Mouse (Mus musculus): ENCODE data around the gene Dlx5.
A peak's percentile ranks its signal among the peaks of the same experiment; 100 is the strongest.

Dlx5 gene

DNA sequence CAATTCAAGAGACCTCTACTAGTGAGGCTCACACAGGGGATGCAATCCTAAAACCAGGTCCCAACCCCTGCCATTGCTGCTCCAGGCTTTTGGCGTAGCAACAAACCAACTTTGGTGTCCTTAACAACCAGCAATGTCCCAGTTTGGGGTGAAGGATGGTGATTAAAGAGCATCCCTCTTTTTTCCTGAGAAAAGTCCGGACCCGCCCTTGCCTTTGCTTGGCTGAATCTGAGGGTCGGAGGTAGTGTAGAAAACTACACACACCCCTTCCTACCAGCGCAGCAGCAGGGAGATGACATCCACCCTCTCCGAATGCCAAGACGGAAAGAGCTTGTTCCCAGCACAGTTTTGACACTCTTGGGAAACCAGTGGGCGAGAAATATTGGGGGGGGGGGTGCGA lies 6.2 kb downstream of the Dlx5 start:
- DNase-seq (ENCODE audit: low read depth): no peak

DNA sequence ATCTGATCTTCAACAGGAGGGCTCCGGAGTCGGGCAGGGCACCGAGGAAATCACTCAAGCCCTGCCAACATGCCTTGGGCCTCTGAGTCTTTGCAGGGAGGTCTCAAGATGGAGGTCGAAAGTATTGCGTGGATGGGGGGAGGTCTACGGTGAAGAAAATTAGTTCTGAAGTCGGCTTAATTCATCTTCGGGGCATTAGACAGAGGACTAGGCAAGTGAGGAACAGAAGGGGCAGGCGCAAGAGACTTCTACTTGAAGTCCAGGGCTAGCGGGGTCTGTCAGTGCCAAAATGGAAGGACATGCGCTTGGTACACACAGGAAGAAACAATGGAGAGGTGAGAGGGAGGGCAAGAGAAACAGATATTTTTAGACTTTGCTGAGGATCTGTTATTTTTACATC lies 6.7 kb downstream of the Dlx5 start:
- no peak for DNase-seq (ENCODE audit: low read depth)

DNA sequence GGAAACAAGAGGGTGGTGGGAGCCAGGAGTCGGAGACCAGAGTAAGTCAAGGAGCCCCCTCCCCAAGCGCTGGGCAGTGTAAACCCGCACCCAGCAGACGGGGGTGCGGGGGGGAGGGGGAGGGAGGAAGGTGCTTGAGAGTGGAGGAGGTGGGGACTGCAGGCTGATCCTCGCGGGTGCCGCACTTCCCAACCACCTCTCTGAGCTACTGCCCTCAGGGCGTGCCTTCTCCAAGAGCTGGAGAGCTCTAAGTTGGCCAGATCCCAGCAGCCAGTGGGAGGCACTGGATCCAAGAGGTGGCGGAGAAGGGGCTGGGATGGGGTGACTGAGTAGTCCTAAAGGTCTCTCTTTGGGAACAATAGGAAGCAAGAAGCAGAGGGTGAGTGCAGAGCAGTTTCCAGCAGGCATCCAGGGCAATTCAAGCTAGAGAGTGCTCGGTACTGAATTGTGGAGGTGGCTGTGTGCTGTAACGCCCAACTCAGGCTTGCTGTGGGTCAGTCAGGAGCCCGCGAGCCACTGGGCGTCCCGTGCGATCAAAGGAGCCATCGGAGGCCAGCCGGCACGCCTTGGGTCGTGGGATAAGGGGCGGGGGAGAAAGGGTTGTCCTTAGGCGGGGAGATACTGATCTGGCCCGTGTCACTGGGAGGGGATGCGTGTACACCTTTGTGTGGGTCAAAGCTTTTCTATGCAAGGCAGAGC lies 7.7 kb downstream of the Dlx5 start:
- no peak for DNase-seq (ENCODE audit: low read depth)

DNA sequence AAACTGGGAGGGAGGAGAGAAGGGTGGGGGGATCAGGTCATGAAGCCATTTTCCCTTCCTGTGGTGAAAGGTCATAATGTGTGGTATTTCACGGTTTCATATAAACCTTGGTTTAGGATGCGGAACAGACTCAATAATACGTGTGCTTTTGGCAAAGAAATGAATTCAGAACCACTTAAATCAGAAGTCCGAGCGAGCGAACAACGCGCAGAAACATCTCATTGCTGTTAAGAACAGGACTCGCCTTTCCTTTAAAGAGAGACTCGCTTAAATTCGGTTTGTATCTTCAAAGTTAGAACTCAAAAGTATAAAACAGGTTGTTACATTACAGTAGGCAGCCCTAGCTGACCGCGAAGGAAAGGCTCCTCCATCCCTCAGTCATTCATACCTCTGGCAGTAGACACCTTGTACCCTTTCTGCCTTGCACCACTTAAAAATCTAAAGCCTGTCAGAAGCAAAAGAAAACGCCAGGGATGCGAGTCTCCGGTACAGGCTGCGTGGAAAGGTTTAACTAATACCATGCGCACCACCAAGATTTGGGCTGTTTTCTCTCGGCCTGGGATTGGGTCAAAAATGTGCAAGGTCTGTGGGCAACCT lies 8.3 kb downstream of the Dlx5 start:
- no peak for DNase-seq (ENCODE audit: low read depth)

DNA sequence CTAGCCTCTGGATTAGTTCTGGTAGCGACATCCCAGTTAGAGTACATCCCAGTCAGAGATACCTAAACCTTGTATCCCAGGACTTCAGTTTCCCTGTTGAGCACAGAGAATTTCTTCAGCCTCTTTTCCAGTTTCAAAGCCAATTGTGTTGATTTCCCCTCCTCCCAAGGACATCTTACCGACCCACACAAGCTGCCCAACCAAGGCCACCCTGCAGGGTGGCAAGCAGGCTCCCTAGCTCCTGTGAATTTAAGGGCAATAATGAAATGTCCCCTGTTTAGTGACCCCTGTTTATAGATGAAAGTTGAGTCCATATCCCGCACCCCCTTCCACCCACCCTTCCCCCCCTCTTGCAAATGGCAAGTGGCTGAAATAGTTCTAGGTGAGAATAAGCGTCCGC lies 9.0 kb downstream of the Dlx5 start:
- DNase-seq (ENCODE audit: low read depth): no peak

DNA sequence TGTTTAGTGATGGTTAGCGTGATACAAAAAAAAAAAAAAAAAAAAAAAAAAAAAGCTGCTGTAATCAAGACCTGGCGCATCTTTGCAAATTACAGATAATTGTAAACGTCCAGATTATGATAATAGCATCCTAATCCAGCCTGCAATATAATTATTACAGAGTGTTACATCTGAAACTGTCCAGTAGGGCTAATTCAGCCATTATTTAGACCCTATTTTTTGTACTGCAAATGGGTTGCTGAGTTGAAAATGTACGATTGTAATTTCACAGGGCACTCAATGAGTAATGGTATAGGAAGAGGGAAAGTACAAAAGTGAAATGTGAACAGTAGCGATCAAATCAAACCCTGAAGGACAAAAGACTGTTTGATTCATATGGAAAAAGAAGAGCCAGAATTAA lies 10.2 kb downstream of the Dlx5 start:
- no peak for DNase-seq (ENCODE audit: low read depth)

DNA sequence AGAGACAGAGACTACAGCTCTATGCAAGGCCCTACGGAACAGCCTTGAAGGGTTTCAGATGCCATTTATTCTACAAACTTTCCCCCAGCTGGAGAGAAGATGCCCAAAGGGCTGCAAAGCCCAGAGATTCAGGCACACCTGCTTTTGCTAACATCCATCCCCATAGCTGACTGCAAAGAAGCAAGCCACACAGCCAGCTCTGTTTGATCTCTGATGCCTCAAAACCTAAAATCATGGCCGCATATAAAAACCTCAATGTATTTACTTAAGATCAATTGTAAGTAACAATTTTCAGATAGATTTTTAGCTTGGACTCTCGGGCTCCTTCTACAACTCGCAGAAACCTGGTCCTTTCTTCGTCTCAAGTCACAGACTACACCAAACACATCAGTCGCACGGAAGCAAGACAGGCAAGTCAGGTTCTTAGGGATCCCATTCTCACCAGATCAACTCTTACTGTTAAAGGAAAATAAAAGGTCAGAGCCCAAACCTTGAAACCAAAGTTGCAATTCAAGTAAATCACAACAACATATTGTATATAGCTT lies 10.9 kb downstream of the Dlx5 start:
- DNase-seq (ENCODE audit: low read depth): no peak

DNA sequence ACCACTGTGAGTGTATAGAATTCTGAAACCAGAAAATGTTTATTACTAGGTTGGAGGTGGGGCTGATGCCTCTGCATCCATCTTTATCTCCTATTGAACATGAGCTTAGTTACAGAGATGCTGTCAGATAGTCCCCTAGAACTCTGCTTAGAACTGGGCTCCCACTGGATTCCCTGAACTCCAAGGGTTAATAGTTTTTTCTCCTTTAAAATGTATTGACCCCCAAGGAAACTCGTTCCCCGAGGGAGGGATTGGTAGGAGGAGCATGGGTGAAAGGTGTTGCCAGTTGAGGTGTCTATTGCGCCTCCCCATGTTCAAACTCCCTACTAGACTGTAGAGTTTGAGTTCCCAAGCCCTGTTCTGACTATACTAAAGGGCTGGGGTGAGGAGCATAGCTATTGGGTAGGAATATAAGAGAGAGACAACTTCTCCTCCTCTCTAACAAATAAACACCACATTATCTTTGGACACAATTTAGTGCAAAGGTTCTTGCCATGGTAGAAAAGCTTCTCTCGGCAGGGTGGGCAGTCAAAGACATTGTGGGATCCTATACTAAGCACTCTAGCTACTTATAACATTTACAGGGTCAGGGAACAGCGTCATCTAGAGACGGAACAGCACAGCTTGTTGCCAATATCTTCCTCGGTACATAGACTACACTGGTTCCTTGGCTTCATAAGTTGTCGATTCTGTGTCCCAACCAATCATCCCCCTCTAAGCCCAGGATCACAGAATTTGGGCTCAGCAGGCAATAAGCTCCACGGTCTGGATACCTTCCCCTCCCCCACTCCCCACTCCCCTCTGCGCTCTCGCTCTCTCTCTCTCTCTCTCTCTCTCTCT lies 11.7 kb downstream of the Dlx5 start:
- no peak for DNase-seq (ENCODE audit: low read depth)

DNA sequence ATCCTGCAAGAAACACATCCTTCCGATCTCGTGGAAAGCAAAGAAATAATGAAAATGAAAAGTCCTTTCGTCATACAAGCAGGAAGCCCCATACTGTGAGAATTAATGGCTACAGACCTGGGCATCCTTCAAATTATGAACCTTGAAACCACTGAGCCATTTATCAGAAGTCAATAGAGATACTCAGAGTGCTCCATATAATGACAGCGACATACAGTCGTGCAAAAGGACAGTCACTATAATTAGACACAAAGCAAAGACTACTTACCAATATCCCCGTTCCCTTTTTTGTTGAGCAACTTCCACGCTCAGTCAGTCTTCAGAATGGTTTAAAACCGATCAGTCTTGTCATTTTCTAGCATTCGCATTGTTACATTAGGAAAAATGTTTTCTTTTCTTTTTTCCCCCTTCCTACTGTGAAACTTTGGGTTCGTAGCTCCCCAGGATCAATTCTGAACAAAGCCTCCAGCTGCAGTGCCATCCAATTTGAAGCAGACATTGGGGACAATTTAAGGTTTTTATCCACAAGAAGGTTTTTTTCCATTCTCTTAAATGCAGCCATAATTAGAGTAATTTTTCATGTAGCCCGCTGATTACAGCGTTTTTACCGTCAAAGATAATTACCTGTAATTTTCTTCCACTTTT lies 12.7 kb downstream of the Dlx5 start:
- DNase-seq (ENCODE audit: low read depth): no peak

DNA sequence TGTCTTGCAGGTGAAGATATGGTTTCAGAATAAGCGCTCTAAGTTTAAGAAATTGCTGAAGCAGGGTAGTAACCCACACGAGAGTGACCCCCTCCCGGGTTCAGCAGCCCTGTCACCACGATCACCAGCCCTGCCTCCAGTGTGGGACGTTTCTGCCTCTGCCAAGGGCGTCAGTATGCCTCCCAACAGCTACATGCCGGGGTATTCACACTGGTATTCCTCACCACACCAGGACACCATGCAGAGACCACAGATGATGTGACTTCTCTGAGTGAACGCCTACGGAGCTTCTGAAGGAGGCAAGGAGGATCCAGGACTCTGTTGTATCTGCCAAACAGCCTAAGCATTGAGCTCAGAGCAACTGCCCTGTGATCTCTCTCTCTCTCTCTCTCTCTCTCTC lies 14.9 kb downstream of the Dlx5 start:
- no peak for DNase-seq (ENCODE audit: low read depth)

DNA sequence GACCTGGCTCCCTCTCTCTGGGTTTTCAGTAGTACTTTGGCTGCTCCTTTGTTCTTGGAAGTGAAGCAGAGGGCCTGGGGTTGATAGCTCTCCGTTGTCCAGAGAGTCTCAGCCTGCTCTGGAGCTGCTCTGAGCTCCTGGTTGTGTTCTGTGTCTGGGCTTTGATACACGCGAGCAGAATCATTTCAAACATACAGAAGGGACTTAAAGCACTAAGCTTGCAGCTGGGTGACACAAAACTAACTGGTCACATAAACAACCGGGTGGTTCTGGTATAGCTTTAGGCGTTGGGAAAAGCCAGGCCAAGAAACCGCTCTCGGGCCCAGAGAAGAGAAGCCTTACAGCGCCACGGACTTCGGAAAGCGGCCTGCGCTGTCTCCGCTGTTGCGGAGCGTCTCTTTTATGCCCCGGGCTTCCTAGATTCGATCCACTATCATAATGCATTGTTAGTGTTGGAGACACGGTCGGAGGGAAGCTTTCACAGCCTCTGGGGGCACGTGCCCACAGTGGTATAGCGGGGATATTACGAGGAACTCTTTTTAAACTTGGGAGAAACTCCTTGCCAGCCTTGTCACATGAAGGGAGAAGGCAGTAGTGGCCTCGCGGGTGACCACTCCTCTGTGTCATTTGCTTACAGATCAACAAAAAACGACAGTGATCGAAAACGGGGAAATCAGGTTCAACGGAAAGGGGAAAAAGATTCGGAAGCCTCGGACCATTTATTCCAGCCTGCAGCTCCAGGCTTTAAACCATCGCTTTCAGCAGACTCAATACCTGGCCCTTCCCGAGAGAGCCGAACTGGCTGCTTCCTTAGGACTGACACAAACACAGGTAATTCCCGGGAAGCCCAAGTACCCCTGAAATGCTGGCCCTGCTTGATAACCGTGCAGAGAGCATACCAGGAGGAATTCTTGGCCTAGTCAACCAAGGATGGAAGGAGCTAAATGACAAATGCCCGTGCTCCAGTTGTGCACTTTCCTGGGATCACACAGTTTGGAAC lies 17.1 kb downstream of the Dlx5 start:
- no peak for DNase-seq (ENCODE audit: low read depth)

DNA sequence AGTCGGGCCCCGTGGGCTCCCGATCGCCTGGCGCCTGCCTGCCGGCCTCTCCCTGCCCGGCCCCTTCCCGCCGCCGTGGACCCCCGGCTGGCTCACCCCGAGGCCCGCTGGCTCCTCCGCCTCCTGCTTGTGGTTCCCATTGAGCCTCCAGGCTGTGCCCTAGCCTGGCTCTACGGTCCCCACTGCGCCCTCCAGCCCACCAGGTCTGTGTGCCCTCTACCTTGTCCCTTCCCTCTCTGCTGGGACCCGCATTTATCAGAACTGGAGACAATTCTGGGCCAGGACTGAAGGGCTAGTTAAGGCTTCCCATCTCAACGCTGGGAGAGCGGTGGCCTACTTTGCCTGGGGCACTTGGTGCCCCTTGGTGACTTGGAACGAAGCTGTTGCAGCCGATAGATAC lies 17.9 kb downstream of the Dlx5 start:
- no peak for DNase-seq (ENCODE audit: low read depth)

DNA sequence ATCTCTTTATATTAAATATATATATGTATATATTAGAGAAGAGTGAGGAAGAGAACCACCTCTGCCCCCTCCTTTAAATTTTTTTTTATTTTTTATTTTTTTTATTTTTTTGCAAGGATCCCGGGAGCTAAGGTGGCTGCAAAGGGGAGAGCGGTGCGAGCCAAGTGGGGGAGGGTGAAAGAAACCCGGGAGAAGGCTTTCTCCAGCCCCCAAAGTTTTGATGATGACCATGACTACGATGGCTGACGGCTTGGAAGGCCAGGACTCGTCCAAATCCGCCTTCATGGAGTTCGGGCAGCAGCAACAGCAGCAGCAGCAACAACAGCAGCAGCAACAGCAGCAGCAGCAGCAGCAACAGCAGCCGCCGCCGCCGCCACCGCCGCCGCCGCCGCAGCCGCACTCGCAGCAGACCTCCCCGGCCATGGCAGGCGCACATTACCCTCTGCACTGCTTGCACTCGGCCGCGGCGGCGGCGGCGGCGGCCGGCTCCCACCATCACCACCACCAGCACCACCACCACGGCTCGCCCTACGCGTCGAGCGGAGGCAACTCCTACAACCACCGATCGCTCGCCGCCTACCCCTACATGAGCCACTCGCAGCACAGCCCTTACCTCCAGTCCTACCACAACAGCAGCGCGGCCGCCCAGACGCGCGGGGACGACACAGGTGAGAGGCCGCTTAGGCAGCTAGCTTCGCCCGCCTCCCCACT lies 18.6 kb downstream of the Dlx5 start, which contains the start of gene Dlx6:
Gene Dlx6 (plus strand): TSS at position 175 of the 711 bp plus-strand sequence.
- no peak for DNase-seq (ENCODE audit: low read depth)

DNA sequence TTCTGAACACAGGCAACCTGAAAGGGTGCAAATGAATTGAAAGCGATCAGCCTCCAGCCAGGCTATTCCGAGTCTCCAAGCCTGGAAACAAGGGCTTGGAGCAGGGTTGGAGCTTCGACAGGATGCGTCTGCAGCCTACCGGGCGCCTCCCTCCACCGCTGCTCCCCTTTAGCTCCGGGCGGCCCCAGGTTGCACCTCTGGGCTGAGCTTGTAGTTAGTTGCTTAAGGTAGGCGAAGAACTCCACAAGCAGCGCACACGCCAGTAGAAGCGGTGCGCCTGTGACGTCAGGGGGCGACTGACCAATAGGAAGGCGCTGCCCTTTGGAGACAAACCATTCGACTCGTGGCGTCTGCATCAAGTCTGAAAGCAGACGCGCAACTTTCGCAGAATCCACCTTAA lies 19.3 kb downstream of the Dlx5 start:
- DNase-seq (ENCODE audit: low read depth): peak; percentile 15

DNA sequence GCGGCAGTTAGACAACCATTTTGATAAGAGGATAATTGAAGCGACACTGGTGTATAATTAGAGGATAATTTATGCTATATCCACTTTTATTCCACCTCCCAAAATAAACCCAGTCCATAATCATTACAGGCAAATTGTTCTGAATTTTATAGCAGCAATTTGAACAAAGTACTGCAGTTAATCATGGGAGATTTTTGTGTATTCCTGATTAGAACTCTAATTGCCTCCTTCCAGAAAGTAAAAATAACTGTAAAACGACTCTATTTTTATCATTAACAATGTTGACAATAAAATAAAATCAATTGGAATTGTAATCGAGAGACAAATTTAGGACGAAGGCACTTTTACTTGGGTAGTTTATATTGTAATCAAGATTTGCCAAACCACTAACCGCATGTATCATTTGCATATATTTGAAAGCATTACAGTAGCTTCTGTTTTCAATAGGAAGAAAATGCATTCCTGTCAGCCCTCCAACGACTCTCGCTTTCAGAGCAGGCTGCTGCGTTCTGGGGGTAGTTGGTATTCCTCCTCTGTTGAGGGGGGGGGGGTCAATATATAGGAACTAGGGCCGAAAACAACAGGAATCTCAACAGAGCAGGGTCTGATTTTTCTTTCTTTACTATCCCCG lies 20.0 kb downstream of the Dlx5 start:
- DNase-seq (ENCODE audit: low read depth): no peak

DNA sequence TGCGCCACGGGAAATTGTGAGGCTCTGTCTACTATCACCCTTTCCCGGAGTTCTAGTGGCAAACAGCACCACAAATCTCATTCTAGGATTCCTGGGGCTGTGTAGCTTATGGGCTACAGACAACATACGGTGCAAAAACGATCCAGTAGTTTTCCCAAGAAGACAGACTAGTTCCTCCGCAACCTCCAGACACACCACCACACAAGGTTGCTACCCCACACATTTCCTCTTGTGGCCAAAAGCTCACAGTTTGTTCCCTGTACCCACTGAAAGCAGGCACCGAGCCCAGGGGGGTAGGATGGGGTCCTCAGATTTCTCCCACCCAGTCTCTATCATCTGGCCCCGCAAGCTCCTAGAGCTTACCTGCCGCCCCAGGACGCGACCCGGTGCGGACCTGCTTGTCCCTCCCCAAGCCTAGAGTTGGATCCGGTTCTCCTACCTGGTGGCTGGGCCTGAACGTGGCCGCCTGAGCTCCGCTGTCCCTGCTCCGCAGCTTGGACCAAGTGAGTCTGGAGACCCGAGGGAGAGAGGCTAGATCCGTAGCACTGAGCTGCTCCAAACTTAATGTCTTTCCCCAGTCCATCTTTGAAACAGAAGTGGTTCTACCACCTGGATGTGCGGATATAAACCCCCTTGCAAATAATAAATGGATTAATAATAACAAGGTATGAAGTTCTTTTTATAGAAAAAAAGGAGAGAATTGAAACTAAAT lies 20.6 kb downstream of the Dlx5 start:
- DNase-seq (ENCODE audit: low read depth): no peak

DNA sequence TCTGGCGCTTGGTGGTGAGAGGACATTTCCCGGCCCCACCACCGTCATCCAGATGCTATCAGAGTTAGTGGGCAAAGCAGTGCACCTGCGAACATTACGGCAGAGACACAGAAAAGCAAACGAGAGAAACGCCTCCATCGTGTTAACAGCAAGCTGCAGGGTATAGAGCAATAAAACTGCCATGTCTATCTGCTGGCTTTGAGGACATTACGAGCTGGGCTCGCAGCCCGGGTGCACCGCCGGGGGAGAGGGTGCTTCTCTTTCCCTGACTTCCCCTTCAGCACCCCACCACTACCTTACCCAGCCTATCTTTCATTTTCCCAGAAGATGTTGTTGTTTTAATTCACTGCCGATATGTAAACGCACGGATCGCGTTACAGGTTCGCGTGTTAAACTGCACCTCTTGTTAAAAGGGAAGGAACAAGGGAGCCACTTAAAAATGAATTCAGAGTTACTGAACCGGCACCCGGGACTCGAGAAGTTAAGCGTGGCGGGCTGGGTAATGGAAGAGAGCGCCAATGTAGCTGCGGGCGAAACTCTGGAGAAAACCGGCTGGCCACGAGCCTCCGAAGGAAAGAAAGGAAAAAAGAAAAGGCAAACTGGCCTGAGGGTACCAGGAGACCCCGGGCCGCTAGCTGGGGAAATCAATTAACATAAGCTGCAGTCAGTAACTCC lies 21.3 kb downstream of the Dlx5 start:
- no peak for DNase-seq (ENCODE audit: low read depth)

DNA sequence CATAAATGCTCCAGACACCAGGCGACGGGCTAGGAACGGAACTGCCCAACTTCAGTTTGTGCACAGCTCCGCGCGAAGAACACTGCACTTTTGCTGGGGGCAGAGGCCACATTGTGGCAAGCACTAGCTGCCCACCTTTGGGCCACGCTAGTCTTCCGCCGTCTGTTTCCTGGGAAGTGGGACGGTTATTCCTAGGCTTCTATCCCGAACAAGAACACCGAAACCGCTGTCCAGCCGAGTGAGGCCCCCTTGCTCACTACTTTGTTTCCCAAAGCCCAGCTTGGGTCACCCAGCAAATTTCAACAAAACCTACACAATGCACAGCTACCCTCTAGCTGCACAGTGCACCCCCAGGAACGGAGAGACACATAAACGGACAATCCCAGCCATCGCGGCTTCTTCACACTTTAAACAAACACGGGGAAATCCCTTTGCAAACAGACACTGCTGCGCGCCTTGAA lies 21.9 kb downstream of the Dlx5 start:
- DNase-seq (ENCODE audit: low read depth): no peak

All from c-Kit-positive CD71-positive TER-119-negative erythroid progenitor cells, embryonic 14.5 days (primary cell).